Mouse (Mus musculus): ENCODE results near the gene Gsg1l.

The Gsg1l gene

GRCm38 (mm10) chr7:125871404-125872201, 210.6 kb downstream of the Gsg1l start:
- DNase-seq (ENCODE audit: low read depth in 2 of 2, low spot score in 2 of 2), result no peak

DNA sequence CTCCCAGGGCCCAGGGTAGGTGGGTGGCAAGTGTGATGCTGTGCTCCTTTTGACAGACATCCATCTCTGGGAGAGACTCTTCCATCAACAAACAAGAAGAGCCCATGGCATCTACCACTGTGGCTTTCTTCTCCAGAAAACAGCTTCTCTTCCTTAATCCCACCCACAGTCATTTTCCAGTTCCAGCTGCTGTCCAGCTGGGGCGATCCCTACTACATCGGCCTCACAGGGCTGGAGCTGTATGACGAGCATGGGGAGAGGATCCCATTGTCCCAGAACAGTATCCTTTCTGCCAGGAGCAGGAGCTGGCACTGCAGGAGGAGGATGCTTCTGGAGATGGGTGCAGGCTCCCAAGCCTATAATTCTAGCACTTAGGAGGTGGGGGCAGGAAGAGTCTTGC, 213.6 kb downstream of the Gsg1l start:
- no peak for DNase-seq (ENCODE audit: low read depth in 2 of 2, low spot score in 2 of 2)

GRCm38 (mm10) chr7:125865234-125865633, 217.0 kb downstream of the Gsg1l start:
- DNase-seq (ENCODE audit: low read depth in 2 of 2, low spot score in 2 of 2), result no peak

DNA sequence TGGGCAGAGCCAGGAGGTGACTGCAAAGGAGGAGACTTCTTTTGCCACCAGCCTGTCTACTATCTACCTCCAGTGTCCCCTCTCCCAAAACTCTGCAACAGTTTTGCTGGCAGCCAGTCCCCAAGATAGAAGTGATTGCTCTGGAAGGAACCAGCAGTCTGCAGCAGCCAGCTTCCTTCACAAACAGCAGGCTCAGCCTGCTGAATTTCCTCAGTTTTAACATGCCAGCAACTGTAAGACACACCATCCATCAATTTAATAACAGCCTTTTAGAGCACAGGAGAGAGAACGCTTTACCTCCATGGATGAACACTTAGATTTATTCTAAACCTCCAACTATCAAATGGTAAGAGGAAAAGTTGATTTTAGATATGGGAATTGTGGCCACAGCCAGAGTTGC, 218.2 kb downstream of the Gsg1l start:
- no peak for DNase-seq (ENCODE audit: low read depth in 2 of 2, low spot score in 2 of 2)

DNA sequence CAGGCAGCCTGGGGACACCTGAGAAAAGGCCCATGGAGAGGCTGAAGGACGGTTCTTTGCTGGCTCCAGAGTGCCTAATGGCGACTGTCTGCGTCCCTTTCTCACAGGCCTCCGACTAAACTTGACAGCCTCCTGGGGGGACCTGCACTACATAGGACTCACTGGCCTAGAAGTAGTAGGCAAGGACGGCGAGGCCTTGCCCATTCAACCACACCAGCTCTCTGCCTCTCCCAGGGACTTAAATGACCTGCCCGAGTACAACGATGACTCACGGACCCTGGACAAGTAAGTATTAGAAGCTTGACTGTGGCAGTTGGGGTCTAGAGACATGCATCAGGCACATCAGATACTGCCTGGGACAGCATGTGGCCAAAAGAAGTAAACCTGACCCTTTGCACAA, 221.8 kb downstream of the Gsg1l start:
- no peak for DNase-seq (ENCODE audit: low read depth in 2 of 2, low spot score in 2 of 2)

DNA sequence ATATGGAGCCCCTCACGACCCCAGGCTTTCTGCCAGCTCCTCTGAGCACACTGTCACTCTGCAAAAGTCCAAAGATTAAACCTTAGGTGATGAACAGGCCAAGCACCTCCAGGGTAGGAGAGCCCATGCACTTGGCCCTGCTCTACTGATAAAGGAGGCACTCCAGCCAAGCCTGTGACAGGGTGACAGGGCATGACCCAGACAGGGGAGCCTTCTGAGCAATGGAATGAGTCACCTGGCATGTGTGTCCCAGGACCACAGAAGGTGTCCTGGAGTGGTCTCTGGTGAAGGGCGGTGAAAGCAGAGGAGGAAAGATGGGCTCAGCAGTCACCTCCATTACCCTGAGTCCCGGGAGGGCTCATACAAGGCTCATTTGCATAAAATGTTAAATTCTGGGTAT, 222.6 kb downstream of the Gsg1l start:
- DNase-seq (ENCODE audit: low read depth in 2 of 2, low spot score in 2 of 2), result no peak

GRCm38 (mm10) chr7:125847528-125847866, 234.7 kb downstream of the Gsg1l start:
- DNase-seq (ENCODE audit: low read depth in 2 of 2, low spot score in 2 of 2), result no peak

- DNase-seq (ENCODE audit: low read depth in 2 of 2, low spot score in 2 of 2), result no peak
Observed at GRCm38 (mm10) chr7:125846866-125847527, 235.2 kb downstream of the Gsg1l start.

DNA sequence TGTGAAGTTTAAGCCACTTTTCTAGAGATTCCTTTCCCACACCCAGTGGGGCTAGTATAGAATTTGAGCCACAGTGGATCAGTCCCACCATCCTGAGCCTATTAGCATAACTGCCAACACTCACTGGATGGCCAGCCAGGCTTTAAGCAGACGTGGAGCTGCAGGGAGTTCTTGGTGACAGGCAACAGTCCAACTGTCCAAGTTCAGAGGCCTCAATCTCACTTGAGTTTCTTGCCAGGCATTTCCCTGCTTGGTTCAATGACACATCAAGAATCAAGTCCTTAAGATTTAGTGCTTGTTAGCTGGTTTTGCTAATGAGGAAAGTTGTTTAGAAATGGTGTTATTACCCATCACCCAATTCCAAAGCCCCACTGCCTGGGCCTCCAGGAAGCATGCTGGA, 236.6 kb downstream of the Gsg1l start:
- no peak for DNase-seq (ENCODE audit: low read depth in 2 of 2, low spot score in 2 of 2)

- DNase-seq (ENCODE audit: low read depth in 2 of 2, low spot score in 2 of 2), result no peak
Observed at GRCm38 (mm10) chr7:125838078-125838742, 244.0 kb downstream of the Gsg1l start.

DNA sequence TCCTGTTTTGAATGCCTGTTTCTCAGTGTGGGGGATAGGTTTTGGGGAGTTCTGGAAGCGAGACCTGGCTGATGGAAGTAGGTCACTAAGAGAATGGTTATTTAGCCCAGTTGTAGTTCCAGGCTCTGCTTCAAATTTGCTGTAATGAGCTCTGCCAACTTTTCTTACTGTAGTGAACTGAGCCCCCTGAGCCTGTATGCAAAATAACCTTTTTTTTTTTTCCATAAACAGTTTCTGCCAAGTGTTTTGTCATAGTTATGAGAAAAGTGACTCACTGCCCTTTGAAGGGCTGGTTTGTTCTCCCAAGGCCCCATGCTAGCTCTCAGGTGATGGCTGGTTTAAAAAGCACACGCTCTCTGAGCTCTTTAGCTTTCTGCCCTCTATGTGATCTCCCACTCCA, 248.7 kb downstream of the Gsg1l start:
- DNase-seq (ENCODE audit: low read depth in 2 of 2, low spot score in 2 of 2), result no peak

DNA sequence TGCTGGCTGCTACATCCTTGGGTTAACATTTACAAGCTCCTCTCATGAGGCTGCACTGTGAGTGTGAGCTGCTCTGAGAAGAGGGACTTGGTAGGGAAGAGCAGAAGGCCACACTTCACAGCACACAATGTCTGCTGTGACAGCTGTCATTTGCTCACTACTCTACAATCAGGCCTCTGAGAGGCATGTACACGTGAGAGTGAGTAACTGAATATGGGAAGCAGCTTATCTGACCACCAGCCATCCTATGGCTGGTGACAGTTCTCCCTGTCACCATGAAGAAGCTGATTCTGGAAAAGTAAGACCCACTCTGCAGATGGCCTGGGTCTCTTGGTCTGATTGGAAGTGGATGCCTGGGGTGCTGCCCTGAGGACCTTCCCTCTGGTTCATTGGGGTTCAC, 249.4 kb downstream of the Gsg1l start:
- DNase-seq (ENCODE audit: low read depth in 2 of 2, low spot score in 2 of 2), result no peak

DNA sequence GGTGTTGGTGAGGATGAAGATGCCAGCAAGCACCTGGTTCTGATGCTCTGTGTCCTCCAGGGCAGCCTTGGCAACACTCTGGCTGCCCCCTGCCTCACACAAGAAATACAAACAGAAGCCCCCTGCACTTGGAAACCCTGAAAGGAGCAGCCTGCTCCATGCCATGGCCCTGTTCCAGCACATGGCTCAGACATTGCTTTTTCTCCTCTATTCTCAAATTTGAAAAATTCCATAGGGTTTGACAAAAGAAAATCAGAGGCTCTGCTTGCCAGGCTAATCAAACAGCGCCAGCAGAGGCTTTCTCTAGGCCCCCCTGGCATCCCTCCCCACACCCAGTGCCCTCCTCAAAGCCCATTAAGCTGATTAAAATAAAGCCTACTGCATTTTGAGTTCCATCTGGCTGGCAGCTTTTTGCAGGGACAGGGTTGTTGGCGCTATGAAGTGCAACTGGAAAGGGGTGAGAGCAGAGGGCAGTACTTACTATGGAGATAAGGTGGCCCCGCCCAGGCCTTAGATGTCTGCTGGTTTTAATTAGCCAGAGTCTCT, 253.0 kb downstream of the Gsg1l start:
- no peak for DNase-seq (ENCODE audit: low read depth in 2 of 2, low spot score in 2 of 2)

- no peak for DNase-seq (ENCODE audit: low read depth in 2 of 2, low spot score in 2 of 2)
Observed at GRCm38 (mm10) chr7:125828561-125828960, 253.7 kb downstream of the Gsg1l start.
